Mouse (Mus musculus) forebrain, embryonic 16.5 days (tissue): Measurements from ENCODE around the gene S100a4. TPM values are rescaled to one million over a fixed set of nuclear protein-coding genes. Genes with fewer than 3 reads are reported as not detected.

Experiments
- ATAC-seq: fragments of 200-750 bp; cut with Nextera tagmentation; 2 replicates; pipeline ENCODE4 v1.8.0; 2017; ENCODE audit warnings: mild to moderate bottlenecking, moderate library complexity
- H3K27ac ChIP-seq: fragments of 300-500 bp; sonication (generic); 2 replicates; pipeline ENCODE4 v1.5.1; 2014; ENCODE audit warnings: low read length, control low read depth
- H3K27me3 ChIP-seq: fragments of 300-500 bp; sonication (generic); replicated peaks from 2 replicates; pipeline ENCODE4 v1.6.1; 2014; ENCODE audit warnings: low read length; ENCODE audit not compliant: control insufficient read depth, insufficient read depth
- H3K36me3 ChIP-seq: fragments of 300-500 bp; sonication (generic); 2 replicates; pipeline ENCODE4 v1.6.1; 2014; ENCODE audit not compliant: control insufficient read depth, insufficient read depth
- H3K4me1 ChIP-seq: fragments of 300-500 bp; sonication (generic); replicated peaks from 2 replicates; pipeline ENCODE4 v1.6.1; 2014; ENCODE audit warnings: low read length; ENCODE audit not compliant: control insufficient read depth, insufficient read depth
- H3K4me2 ChIP-seq: fragments of 300-500 bp; sonication (generic); 2 replicates; pipeline ENCODE4 v1.6.1; 2014; ENCODE audit warnings: mild to moderate bottlenecking, low read length, control low read depth
- H3K4me3 ChIP-seq: fragments of 300-500 bp; sonication (generic); replicated peaks from 2 replicates; pipeline ENCODE4 v1.5.1; 2014; ENCODE audit warnings: mild to moderate bottlenecking, low read length, control low read depth
- H3K9ac ChIP-seq: fragments of 300-500 bp; sonication (generic); replicated peaks from 2 replicates; pipeline ENCODE4 v1.6.1; 2014; ENCODE audit warnings: low read depth, low read length, control low read depth
- H3K9me3 ChIP-seq: fragments of 300-500 bp; sonication (generic); 2 replicates; pipeline ENCODE4 v1.6.1; 2016; ENCODE audit warnings: low read length; ENCODE audit not compliant: control insufficient read depth
- WGBS: fragments of 180-500 bp; shearing (Covaris S2); extraction: QIAGEN DNeasy Blood & Tissue Kit; methylation state at CpG from one replicate; pipeline ENCODE4 v1.1.7; 2014; 5-methylcytosine and 5-hydroxymethylcytosine counted together
- polyA plus RNA-seq: library from polyadenylated mRNA; unstranded; fragments of >200 nt; fragmentation: Nextera tagmentation; extraction: Ambion mirVana; gene quantifications from 2 replicates; pipeline ENCODE4 v1.2.1, GENCODE M21; 2015

S100a4 gene
- polyA plus RNA-seq, 1 experiment from 2014 or later = 0.65 TPM

DNA sequence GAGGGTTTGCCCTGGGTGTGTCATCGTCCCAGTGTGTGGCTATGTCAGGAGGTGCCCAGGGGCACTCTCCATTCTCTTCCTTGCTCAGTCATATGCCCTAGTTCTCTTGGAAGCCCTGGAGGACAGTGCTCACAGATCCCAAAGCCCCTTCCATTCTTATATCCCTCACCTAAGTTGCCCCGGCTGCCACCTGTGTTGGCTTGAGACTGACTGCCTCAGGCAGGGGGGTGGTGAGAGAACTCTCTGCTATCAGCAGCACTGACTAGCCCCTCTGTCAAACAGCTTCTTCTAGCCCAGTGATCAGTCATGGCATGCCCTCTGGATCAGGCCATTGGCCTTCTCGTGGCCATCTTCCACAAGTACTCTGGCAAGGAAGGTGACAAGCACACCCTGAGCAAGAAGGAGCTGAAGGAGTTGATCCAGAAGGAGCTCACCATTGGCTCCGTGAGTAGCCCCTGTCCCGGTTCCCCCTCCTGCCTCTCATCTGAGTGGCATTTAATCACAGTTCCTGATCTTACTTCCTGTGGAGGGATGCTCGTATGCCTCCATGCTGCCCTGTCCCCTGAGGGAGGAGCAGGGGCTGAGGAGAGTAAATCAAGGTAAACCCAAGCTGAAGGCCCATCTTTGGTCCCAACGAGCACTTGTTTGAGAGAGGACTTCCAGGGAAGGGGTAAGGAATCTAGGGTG, 10.0 kb downstream of the S100a4 start:
- no peaks in the 10 kb centered on the region for H3K27me3 ChIP-seq
- H3K4me1 ChIP-seq = peaks cover 6% of the 10 kb centered on the region
- no peaks in the 10 kb centered on the region for H3K9me3 ChIP-seq
- H3K9ac ChIP-seq = no peak overlapping the region
- H3K4me3 ChIP-seq = no peak overlapping the region
- 71% methylated on average over 7 of the region's 7 CpGs for WGBS
- ATAC-seq = no peak
- no peak overlapping the region for H3K27ac ChIP-seq
- H3K4me2 ChIP-seq = peak overlapping the region; percentile 56; the same call in 1 of the 2 replicates
- H3K36me3 ChIP-seq = no peaks in the 10 kb centered on the region

DNA sequence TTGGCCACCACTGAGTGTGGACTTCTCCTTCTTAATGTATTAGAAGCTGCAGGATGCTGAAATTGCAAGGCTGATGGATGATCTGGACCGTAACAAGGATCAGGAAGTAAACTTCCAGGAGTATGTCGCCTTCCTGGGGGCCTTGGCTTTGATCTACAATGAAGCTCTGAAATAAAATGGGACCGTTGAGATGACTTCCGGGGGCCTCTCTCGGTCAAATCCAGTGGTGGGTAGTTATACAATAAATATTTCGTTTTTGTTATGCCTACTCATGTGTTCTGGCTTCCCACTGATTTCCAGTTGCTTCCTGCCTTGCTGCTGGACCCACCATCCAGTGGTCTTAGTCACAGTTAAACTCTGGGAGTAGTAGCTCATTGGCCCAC, 10.6 kb downstream of the S100a4 start:
- peaks cover 6% of the 10 kb centered on the region for H3K4me1 ChIP-seq
- 86% methylated on average over 6 of the region's 6 CpGs for WGBS
- no peak overlapping the region for H3K4me2 ChIP-seq
- no peak overlapping the region for H3K27ac ChIP-seq
- H3K4me3 ChIP-seq = no peak overlapping the region
- H3K9me3 ChIP-seq = no peaks in the 10 kb centered on the region
- no peak for ATAC-seq
- H3K9ac ChIP-seq = no peak overlapping the region
- H3K27me3 ChIP-seq = no peaks in the 10 kb centered on the region
- H3K36me3 ChIP-seq = no peaks in the 10 kb centered on the region

DNA sequence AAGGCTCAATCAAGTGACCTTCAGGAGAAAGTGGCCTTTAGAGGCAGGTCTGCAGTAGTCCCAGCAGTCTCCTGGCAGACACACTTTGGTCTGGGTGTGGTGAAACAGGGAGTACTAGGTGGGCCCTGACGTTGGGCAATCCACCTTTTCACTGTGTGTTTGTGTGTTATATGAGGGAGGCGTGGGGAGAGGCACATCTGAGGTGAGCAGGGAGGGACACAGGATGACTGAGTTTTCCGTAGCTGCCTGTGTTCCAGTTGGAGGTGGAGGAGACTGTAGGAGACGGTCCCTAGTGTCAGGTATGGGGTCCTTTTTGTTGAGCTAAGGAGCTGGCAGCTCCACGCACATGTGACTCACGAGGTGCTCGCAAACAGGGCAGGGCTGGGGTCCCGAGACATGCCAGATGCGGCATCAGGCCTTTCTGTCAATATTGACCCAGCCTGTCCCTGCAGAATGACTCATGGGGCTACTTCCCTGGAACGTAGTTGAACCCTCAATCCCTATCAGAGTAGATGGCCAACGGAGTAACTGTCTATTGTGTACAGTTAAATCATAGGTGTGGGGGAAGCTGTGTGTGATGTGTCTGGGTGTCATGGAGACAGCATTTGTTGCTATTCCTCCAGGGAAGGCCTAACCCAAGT, 11.2 kb downstream of the S100a4 start:
- no peak overlapping the region for H3K9ac ChIP-seq
- H3K4me3 ChIP-seq = no peak overlapping the region
- peaks cover 6% of the 10 kb centered on the region for H3K4me1 ChIP-seq
- no peak overlapping the region for H3K27ac ChIP-seq
- H3K36me3 ChIP-seq = no peaks in the 10 kb centered on the region
- no peak overlapping the region for H3K4me2 ChIP-seq
- no peaks in the 10 kb centered on the region for H3K27me3 ChIP-seq
- no peaks in the 10 kb centered on the region for H3K9me3 ChIP-seq
- ATAC-seq = no peak
- WGBS = 85% methylated on average over 11 of the region's 11 CpGs

DNA sequence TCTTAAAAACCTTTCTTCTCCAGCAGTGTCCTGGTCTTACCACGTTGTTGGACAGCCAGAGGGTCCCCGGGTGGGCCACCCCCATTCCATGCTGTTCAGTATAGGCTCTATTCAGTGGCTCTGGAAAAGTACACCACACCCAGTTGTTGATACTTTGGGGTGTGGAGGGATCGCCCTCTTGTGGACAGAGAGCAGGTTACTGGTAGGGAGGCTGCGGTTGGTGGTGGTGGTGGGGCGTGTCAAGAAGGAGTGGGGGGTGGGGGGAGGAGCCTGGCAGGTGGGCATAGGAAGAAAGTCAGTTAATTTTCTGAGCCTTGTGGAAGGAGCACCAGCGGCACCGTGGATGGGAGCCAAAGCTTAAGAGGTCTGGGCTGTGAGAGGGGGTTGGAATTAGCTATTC, 11.8 kb downstream of the S100a4 start:
- H3K4me2 ChIP-seq = no peak overlapping the region
- H3K9me3 ChIP-seq = no peaks in the 10 kb centered on the region
- H3K4me1 ChIP-seq = peaks cover 6% of the 10 kb centered on the region
- no peaks in the 10 kb centered on the region for H3K27me3 ChIP-seq
- no peak overlapping the region for H3K9ac ChIP-seq
- no peak overlapping the region for H3K27ac ChIP-seq
- H3K4me3 ChIP-seq = no peak overlapping the region
- no peaks in the 10 kb centered on the region for H3K36me3 ChIP-seq
- peak; percentile 63 for ATAC-seq
- WGBS = 13% methylated on average over 7 of the region's 7 CpGs

DNA sequence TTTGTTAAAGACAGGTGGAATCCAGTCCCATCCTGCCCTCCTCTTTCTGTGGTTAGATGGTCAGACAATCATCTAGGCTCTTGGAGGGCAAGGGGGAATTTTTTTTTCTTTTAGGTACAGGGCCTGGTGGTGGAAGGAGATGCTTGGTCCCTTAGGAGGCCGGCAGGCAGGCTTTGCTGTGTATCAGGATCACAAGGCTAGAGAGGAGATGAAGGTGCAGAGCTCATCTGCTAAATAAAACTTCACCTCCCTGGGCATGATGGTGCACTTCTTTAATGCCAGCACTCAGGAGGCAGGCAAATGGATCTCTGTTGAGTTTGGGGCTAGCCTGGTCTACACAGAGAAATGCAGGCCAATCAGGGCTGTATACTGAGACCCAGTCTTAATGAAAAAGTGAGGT, 12.3 kb downstream of the S100a4 start:
- ATAC-seq = no peak
- Histone ChIP-seq H3K27me3 (no peaks in the 10 kb centered on the region), H3K4me1 (peaks cover 6% of the 10 kb centered on the region), H3K9ac (no peak overlapping the region), H3K4me2 (no peak overlapping the region), H3K36me3 (no peaks in the 10 kb centered on the region), H3K27ac (no peak overlapping the region), H3K9me3 (no peaks in the 10 kb centered on the region), H3K4me3 (no peak overlapping the region)
- WGBS = 65% methylated on average over 1 of the region's 1 CpGs

DNA sequence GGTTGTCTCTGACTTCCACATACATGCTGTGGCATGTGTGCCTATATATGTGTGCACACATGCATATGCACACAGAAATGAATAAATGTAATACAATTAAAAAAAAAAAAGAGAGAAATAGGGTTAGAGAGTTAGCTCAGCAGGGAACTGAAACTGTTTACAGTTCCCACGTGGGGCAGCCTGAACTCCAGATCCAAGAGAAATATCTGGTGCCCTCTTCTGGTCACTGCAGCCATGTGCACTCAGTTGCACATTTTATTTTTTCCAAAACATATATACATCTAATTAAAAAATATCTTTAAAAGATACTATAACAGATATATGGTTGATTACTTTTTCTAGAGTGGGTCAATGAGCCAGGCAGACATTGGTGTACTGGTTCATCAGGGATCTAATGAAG, 14.0 kb downstream of the S100a4 start:
- Histone ChIP-seq H3K4me1 (peaks cover 6% of the 10 kb centered on the region), H3K9me3 (no peaks in the 10 kb centered on the region), H3K27me3 (no peaks in the 10 kb centered on the region), H3K4me3 (no peak overlapping the region), H3K27ac (no peak overlapping the region), H3K36me3 (no peaks in the 10 kb centered on the region), H3K9ac (no peak overlapping the region), H3K4me2 (no peak overlapping the region)
- no peak for ATAC-seq
- 15% methylated on average over 1 of the region's 1 CpGs for WGBS

GRCm38 (mm10) chr3:90621552-90621951, 18.0 kb downstream of the S100a4 start:
- H3K36me3 ChIP-seq = no peaks in the 10 kb centered on the region
- peaks cover 13% of the 10 kb centered on the region for H3K4me1 ChIP-seq
- no peaks in the 10 kb centered on the region for H3K27me3 ChIP-seq
- H3K9me3 ChIP-seq = no peaks in the 10 kb centered on the region
- H3K9ac ChIP-seq = no peak overlapping the region
- H3K4me2 ChIP-seq = no peak overlapping the region
- WGBS = 60% methylated on average over 7 of the region's 7 CpGs
- H3K27ac ChIP-seq = no peak overlapping the region
- H3K4me3 ChIP-seq = no peak overlapping the region
- no peak for ATAC-seq

- 2% methylated on average over 2 of the region's 2 CpGs for WGBS
These were observed 20.0 kb downstream of the S100a4 start for GRCm38 (mm10) chr3:90623435-90624071.

GRCm38 (mm10) chr3:90625496-90625895, 21.9 kb downstream of the S100a4 start:
- no peaks in the 10 kb centered on the region for H3K36me3 ChIP-seq
- no peaks in the 10 kb centered on the region for H3K9me3 ChIP-seq
- H3K27me3 ChIP-seq = no peaks in the 10 kb centered on the region
- peaks cover 13% of the 10 kb centered on the region for H3K4me1 ChIP-seq
- no peak overlapping the region for H3K9ac ChIP-seq
- no peak overlapping the region for H3K4me3 ChIP-seq
- no peak overlapping the region for H3K4me2 ChIP-seq
- no peak overlapping the region for H3K27ac ChIP-seq
- 78% methylated on average over 5 of the region's 5 CpGs for WGBS
- ATAC-seq = no peak

More at GRCm38 (mm10) chr3:90623435-90624071, 20.0 kb downstream of the S100a4 start:
- peak; percentile 66; the same call in 1 of the 2 replicates for ATAC-seq
- H3K27ac ChIP-seq = no peak overlapping the region
- no peak overlapping the region for H3K9ac ChIP-seq
- no peaks in the 10 kb centered on the region for H3K27me3 ChIP-seq
- H3K4me3 ChIP-seq = no peak overlapping the region
- H3K4me1 ChIP-seq = peaks cover 13% of the 10 kb centered on the region
- no peaks in the 10 kb centered on the region for H3K36me3 ChIP-seq
- H3K4me2 ChIP-seq = no peak overlapping the region
- no peaks in the 10 kb centered on the region for H3K9me3 ChIP-seq
